Mouse (Mus musculus): Measurements from ENCODE around the gene Actl6a. TPM values are rescaled to one million over a fixed set of nuclear protein-coding genes. Genes with fewer than 3 reads are reported as not detected.
A peak's percentile ranks its signal among the peaks of the same experiment; 100 is the strongest.
"Not testable (repeated sequence)": the region's sequence is repeated elsewhere in the genome, so short reads cannot be mapped to it uniquely, and the experiment has no call there.

The Actl6a gene
- total RNA-seq, 2 experiments from 2014 or later, result 60.0 to 64.9 TPM

- no peak for DNase-seq (ENCODE audit: low spot score in 2 of 2)
These were observed 14.3 kb upstream of the Actl6a start for GRCm38 (mm10) chr3:32691841-32692240.

- no peak for DNase-seq (ENCODE audit: low spot score in 2 of 2)
These were observed 11.9 kb upstream of the Actl6a start for GRCm38 (mm10) chr3:32694211-32694610.

DNA sequence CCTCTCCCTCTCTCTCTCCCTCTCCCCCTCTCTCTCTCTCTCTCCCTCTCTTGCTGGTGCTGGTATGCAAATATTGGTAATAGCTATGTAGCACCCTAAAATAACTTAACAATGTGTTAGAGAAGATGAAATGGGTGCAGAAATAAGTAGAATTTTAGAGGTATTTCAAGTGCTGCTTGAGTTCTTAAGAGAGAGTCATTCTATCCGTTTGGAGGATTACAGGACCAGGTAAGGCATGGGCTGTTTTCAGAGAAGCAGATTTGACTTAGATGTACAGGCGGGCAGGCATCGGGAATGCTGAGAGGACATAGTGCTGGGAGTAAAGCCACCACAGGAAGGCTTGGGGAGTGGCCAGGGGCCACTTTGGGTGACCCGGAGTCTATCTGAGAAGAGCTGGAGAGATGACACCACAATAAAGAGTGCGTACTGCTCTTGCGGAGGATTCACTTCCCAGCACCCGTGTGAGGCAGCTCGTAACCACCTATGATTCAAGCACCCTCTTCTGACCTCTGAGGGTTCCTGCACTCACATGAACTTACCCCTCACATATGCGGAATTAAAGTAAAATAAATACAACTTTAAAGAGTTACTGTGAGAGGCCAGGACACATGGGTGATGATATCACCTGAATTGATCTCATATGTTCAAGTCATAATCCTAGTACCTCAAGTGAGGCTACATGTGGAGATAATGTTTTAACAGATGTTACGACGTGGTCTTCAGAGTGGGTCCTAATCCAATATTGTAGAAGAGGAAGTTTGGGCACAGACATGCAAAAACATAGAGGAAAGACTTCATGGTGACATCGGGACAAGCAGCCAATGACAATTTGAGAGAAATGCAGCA, 11.1 kb upstream of the Actl6a start:
- no peak for DNase-seq (ENCODE audit: low spot score in 2 of 2)

GRCm38 (mm10) chr3:32695583-32695980, 10.5 kb upstream of the Actl6a start:
- no peak for DNase-seq (ENCODE audit: low spot score in 2 of 2)

GRCm38 (mm10) chr3:32698228-32698863, 7.8 kb upstream of the Actl6a start:
- DNase-seq (ENCODE audit: low spot score in 2 of 2), result peak; percentile 62 to 81

- not testable (repeated sequence) for DNase-seq (ENCODE audit: low spot score in 2 of 2)
These were observed 2.1 kb upstream of the Actl6a start for GRCm38 (mm10) chr3:32704021-32704420.

GRCm38 (mm10) chr3:32704632-32705031, 1.5 kb upstream of the Actl6a start:
- DNase-seq (ENCODE audit: low spot score in 2 of 2), result not testable (repeated sequence)

DNA sequence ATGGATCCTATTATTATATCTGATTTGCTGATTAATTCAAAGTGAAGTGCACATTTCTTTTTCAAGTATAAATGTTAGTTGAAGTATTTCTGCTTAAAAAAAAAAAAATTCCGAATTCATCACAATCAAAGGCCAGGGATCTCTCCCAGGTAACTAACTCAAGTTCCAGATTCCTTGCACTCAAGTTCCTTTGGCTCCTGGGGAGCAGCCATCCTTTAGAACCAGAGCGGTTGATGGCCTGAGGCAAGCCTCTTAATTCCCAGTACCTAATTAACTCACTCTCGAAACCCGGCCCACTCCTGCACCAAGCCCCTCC, 1.9 kb downstream of the Actl6a start:
- no peak for DNase-seq (ENCODE audit: low spot score in 2 of 2)

DNA sequence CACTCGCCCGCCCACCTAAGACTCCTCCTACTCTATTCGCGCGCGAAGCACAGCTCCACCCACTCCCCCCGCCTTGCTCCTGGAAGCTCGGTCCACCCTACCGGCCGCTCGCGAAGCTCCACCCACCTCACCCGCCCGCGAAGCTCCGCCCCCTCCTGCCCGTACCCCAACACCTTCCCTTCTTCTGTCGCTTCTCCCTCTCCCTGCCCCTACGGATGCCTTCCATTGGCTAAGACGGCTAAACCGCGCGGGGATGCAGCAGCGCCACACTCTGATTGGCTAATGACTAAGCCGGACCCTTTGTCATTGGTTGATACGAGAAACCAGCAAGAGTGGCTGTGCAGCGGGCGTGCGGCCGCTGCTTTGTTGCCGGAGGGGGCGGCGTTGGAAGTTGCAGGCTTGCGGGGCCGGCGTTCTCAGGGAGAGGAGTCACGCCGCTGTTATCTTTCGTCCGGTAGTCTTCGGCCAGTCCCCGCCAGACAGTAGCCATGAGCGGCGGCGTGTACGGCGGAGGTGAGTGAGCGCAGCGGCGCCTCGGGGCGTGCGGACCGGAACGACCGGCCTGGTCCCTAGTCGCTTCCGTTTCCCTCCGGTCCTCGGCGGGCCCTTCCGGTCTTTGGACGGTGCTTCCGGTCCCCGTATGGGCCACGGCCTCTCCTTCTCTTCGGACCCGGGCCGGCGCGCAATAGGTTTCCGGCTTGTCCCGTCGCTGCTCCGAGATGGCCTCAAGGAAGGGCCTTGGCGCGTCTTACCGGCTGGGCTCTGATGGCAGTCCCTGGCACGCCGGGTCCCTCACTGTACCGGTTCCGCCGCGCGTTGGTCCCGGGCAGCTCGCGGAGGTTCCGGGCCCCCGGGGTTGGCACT, 2.5 kb downstream of the Actl6a start:
- peak; percentile 92 to 98 for DNase-seq (ENCODE audit: low spot score in 2 of 2)

DNA sequence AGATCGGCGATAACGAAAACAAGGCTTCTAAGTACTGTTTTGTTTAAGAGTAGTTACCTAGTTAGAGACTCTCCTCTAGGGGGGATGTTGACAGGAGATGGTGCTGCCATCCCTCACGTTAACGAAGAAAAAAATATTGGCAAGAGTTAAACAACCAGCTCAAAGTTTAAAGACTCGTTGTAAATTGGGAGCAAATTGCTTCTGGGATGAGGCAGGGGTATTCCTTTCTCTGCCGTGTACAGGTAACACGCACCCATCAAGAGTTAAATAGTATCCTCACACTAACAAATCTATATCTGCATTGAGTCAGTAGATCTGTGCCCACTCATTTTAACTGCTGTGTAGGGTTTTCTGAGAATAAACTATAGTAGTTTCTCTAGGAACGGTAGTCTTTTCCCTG, 3.3 kb downstream of the Actl6a start:
- DNase-seq (ENCODE audit: low spot score in 2 of 2), result no peak

DNA sequence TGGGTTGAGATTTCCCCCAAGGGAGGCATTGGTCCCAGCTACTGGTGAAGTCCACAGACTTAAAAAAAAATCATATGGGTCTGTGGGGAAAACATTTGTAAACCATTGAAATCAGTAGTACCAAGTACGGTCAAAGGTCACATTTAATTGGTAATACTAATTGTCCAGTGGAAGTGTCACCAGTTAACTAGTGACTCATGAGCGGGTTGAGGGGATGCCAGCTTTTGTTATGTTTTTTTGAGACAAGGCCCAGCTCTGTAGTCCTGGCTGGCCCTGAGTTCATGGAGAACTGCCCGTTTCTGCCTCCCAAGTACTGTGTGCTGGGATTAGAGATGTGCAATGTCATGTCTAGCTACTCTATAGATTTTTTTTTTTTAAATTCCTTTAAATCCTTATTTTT, 7.6 kb downstream of the Actl6a start:
- DNase-seq (ENCODE audit: low spot score in 2 of 2), result no peak

- not testable (repeated sequence) for DNase-seq (ENCODE audit: low spot score in 2 of 2)
These were observed 11.3 kb downstream of the Actl6a start for GRCm38 (mm10) chr3:32717403-32717802.

DNA sequence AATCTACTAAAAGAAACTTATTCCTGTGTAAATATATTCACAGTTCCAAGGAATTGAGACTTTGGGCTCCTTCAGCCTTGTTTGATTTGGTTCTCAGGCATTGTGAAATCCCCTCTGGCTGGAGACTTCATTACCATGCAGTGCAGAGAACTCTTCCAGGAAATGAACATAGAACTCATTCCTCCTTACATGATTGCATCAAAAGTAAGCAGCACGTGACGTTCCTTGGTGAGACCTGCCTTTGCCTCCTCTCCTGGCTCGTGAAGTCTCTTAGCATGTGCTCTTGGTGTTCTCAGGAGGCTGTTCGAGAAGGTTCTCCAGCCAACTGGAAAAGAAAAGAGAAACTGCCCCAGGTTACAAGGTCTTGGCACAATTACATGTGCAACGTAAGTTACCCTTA, 12.2 kb downstream of the Actl6a start:
- no peak for DNase-seq (ENCODE audit: low spot score in 2 of 2)

DNA sequence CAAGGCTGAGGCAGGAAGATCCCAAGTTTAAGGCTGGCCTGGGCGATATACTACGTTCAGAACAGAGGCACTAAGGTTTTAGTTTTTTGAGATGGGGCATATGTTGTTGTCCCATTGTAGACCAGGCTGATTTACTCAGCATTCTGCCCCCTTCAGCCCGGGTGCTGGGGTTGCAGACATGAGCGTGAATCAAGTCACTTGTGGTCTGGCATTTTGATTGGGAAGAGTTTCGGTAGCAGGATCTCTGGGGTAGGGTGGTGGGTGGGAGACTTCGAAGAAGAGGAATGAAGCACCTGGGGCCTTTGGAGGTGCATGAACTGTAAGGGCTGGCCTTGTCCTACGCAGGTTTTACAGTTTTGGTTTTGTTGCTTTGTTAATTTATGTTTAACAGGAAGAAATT, 18.1 kb downstream of the Actl6a start:
- no peak for DNase-seq (ENCODE audit: low spot score in 2 of 2)

DNA sequence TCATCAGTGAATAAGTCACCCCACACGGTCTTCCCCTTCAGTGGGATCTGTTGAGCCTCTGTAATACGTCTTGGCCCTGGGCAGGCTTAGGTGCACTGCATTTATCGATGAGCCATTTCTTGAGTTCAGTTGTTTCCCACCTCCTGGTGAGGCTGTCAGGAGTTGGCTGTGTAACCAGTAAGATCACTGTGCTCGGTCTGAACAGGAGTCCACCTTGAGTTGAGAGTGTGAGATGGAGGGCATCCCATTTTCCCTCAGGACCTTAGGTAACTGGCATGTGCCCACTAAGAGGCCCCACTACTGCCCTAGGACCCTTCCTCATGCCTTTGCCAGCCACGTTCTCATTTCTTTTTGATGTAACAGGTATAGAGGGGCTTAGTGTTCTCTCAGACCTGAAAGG, 19.9 kb downstream of the Actl6a start:
- no peak for DNase-seq (ENCODE audit: low spot score in 2 of 2)

DNA sequence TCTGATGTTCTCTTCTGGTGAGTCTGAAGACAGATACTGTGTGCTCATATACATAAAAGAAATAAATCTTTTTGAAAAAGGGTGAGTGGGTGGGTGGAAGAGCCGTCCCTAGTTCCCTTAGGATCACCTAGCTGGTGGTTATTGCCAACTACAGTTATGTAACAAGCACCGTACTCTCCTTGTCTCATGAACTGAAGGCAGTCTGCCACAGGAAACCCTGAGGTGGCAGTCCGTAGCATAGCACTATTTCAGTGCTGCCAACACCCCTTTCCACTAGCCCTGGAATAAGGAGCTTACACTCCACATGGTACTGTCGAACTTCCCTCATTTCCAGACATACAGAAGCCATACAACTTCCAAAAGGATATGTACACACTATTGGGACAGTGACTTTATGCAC, 21.8 kb downstream of the Actl6a start:
- no peak for DNase-seq (ENCODE audit: low spot score in 2 of 2)

GRCm38 (mm10) chr3:32736244-32737171, 30.4 kb downstream of the Actl6a start, which contains the start of gene Ndufb5:
Gene Ndufb5 (plus strand): TSS chr3:32736990.
- DNase-seq (ENCODE audit: low spot score in 2 of 2), result peak; percentile 89 to 93

- peak in 1 of 2 experiments; percentile 5 for DNase-seq (ENCODE audit: low spot score in 2 of 2)
These were observed 31.1 kb downstream of the Actl6a start, which contains the start of gene Mrpl47 for GRCm38 (mm10) chr3:32737172-32737655. Gene Mrpl47 (minus strand): TSS chr3:32737605.

- no peak for DNase-seq (ENCODE audit: low spot score in 2 of 2)
These were observed 32.5 kb downstream of the Actl6a start for GRCm38 (mm10) chr3:32738549-32738948.

- DNase-seq (ENCODE audit: low spot score in 2 of 2), result no peak
These were observed 36.2 kb downstream of the Actl6a start for GRCm38 (mm10) chr3:32742276-32742780.
